Mouse (Mus musculus): ENCODE data around the gene Hist1h4h. TPM values are rescaled to one million over a fixed set of nuclear protein-coding genes. Genes with fewer than 3 reads are reported as not detected.
"Not testable (repeated sequence)": the region's sequence is repeated elsewhere in the genome, so short reads cannot be mapped to it uniquely, and the experiment has no call there.

Gene Hist1h4h
- polyA plus RNA-seq, 1 experiment from 2014 or later = 2.4 TPM

DNA sequence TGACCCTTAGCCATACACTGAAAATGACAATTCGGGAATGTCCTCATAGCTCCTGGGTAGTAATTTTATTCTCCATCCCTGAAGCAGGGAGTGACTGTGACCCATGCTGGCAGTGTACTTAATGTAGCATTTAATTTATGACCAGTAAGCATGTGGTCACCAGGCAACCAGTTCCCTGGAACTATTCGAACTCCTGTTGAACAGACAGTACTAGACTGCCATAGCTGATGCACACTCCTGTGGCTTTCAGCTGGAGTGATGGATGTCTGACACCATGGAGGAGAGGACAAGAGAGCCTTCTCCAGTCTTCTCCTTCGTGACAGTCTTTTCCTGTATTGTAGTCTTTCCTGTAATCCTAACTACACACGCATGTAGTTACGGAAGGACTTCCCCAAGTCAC is 1.8 kb upstream of the Hist1h4h start:
- no peaks in the 10 kb centered on the region for H3K27me3 ChIP-seq
- H3K4me3 ChIP-seq = no peak overlapping the region
- no peaks in the 10 kb centered on the region for H3K9me3 ChIP-seq
- no peaks in the 10 kb centered on the region for H3K36me3 ChIP-seq
- no peak for ATAC-seq (ENCODE audit: low read depth)
- H3K4me1 ChIP-seq (replicated peaks) = peaks cover 45% of the 10 kb centered on the region
- WGBS = 35% methylated on average over 5 of the region's 5 CpGs
- no peak overlapping the region for H3K27ac ChIP-seq (replicated peaks)
- H3K9ac ChIP-seq = no peak overlapping the region
- peak overlapping the region; percentile 74; the same call in 1 of the 2 replicates for H3K4me2 ChIP-seq

DNA sequence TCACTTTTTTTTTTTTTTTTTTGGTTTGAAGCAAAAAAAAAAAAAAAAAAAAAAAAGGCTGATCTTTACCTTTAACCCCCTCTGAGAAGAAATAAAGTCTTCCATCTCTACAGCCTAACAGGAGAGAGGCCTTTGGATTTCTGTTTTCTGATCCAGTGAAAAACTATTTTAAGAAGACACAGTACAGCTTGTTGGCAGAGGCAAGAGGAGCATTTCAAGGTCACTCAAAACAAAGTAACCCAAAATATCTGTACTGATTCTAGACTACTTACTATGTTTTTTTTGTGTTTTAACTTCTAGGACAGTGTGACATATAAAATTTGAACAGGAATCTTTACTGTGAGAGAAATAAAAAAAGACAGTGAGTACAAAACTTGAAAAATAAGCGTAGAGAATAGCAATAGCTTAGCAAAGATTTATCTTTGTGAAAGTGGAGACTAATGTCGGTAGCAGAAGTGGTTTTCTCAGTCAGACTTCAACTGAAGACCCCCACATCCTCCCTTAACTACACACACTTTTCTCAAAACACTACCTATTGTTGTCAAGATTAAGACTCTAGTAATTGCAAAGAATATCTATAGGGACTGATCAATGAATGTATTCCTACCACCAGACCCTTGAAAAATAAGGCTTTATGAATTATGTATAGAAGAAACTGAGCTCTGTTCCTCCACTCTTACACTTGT is 1.2 kb upstream of the Hist1h4h start:
- peak overlapping the region; percentile 74 for H3K4me2 ChIP-seq
- no peaks in the 10 kb centered on the region for H3K36me3 ChIP-seq
- no peaks in the 10 kb centered on the region for H3K9me3 ChIP-seq
- ATAC-seq (ENCODE audit: low read depth) = no peak
- peaks cover 51% of the 10 kb centered on the region for H3K4me1 ChIP-seq (replicated peaks)
- peak overlapping the region; percentile 96 for H3K27ac ChIP-seq (replicated peaks)
- 30% methylated on average over 2 of the region's 2 CpGs for WGBS
- peak overlapping the region; percentile 59 for H3K4me3 ChIP-seq
- peak overlapping the region; percentile 85 for H3K9ac ChIP-seq
- H3K27me3 ChIP-seq = no peaks in the 10 kb centered on the region

DNA sequence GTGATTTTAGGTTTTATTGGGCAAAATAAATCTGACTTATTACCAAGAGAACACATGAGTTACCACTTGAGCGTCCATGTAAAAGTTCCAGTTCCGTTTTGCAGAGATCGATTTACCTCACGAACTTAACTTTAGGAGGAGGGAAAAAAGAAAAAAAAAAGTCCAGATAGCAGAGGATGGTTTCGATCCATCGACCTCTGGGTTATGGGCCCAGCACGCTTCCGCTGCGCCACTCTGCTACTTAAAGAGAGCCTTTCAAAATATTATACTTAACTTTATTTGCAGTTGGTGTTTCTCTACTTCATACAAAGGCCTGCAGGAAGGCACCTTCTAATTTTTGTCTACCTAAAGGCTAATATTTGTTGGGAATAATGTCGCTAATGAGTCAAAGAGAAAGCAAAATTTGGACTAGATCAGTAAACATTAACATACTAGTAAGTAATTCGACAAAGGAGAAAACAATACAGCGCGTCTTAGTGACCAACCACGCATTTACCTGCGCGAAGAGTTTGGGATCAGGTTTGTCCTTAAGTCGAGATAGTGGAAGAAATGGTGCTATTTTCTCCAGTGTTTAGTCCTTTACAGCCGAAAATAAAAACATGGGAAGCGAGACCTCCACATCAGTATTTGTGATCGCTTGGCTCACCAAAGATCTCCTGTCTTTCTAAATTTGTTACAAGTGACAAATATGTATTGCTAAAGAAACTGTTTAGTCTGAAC is 509 bp upstream of the Hist1h4h start:
- H3K27ac ChIP-seq (replicated peaks) = peak overlapping the region; percentile 96
- H3K4me1 ChIP-seq (replicated peaks) = peaks cover 50% of the 10 kb centered on the region
- no peaks in the 10 kb centered on the region for H3K27me3 ChIP-seq
- under 1% methylated on average over 20 of the region's 20 CpGs for WGBS
- no peak for ATAC-seq (ENCODE audit: low read depth)
- peak overlapping the region; percentile 85 for H3K9ac ChIP-seq
- H3K4me2 ChIP-seq = peak overlapping the region; percentile 74
- H3K9me3 ChIP-seq = no peaks in the 10 kb centered on the region
- H3K4me3 ChIP-seq = peak overlapping the region; percentile 59
- no peaks in the 10 kb centered on the region for H3K36me3 ChIP-seq

DNA sequence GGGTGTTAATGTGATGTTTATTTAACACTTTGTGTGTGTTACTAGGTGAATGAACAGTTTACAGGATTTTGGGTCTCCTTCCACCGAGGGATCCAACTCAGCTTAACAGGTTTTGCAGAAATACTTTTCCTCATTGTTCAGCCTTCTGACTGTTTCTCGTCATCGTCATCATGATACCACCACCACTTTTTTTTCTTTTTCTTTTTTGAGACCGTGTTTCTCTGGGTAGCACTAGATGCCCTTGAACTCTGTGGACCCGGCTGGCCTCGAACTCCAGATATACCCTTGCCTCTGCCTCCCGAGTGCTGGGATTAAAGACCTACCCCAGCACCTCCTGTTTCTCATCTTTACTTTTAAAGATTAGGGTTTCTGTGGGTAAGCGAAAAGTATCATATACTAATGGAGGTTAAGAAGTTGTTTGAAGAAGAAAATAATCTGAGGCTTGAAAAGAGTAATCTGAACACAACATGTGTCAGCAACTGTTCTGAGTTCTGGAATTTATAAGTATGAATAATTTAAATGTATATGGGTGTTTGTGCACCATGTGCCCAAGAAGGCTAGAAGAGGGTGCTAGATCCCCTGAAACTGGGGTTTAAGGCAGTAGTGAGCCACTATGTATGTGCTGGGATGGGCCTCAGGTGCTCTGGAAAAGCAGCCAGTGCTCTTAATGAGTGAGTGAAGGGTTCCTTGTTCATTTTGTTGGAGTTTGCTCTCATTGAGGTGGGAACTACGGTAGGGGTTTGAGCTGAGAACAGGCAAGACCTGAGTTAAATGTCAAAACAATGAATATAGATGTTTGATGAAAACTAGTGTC is 1.6 kb downstream of the Hist1h4h start:
- H3K4me1 ChIP-seq (replicated peaks) = peaks cover 58% of the 10 kb centered on the region
- peak overlapping the region; percentile 74 for H3K4me2 ChIP-seq
- peak overlapping the region; percentile 59 for H3K4me3 ChIP-seq
- peak overlapping the region; percentile 85 for H3K9ac ChIP-seq
- H3K27ac ChIP-seq (replicated peaks) = peak overlapping the region; percentile 96; the same call in 1 of the 2 replicates
- no peaks in the 10 kb centered on the region for H3K9me3 ChIP-seq
- no peaks in the 10 kb centered on the region for H3K36me3 ChIP-seq
- WGBS = 23% methylated on average over 9 of the region's 9 CpGs
- ATAC-seq (ENCODE audit: low read depth) = no peak
- no peaks in the 10 kb centered on the region for H3K27me3 ChIP-seq

DNA sequence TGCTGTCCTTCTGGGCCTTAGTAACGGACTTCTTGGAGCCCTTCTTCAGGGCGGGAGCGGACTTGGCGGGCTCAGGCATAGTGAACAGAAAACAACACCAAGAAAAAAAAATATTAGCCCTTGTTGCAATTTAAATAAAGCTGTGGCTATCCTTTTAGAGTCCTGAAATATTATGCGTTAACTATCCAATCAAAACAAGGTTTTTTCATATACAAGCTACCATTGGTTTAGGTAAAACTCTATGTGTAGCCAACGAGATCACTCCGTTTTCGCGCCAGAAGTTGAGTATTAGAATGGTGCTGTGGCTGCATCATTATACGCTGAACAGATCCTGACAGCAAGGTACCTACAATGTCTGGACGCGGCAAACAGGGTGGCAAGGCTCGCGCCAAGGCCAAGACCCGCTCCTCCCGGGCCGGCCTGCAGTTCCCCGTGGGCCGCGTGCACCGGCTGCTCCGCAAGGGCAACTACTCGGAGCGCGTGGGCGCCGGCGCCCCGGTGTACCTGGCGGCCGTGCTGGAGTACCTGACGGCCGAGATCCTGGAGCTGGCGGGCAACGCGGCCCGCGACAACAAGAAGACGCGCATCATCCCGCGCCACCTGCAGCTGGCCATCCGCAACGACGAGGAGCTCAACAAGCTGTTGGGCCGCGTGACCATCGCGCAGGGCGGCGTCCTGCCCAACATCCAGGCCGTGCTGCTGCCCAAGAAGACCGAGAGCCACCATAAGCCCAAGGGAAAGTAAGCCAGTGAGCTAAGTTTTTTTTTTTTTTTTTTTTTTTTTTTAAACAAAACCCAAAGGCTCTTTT is 2.9 kb downstream of the Hist1h4h start, which contains the start of gene Hist1h2af:
Hist1h2af (plus strand) TSS at position 347 of the 808 bp plus-strand sequence.
- not testable (repeated sequence) for H3K36me3 ChIP-seq, H3K9me3 ChIP-seq, H3K27me3 ChIP-seq
- Histone ChIP-seq H3K4me3 (peak within 1 kb of the TSS; percentile 59), H3K4me2 (peak within 1 kb of the TSS; percentile 74), H3K4me1 (replicated peaks) (peaks cover 54% of the 10 kb centered on the region), H3K9ac (peak within 1 kb of the TSS; percentile 85), H3K27ac (replicated peaks) (peak within 1 kb of the TSS; percentile 84)
- under 1% methylated on average over 25 of the region's 53 CpGs for WGBS
- peak; percentile 15; the same call in 1 of the 2 replicates for ATAC-seq (ENCODE audit: low read depth)

DNA sequence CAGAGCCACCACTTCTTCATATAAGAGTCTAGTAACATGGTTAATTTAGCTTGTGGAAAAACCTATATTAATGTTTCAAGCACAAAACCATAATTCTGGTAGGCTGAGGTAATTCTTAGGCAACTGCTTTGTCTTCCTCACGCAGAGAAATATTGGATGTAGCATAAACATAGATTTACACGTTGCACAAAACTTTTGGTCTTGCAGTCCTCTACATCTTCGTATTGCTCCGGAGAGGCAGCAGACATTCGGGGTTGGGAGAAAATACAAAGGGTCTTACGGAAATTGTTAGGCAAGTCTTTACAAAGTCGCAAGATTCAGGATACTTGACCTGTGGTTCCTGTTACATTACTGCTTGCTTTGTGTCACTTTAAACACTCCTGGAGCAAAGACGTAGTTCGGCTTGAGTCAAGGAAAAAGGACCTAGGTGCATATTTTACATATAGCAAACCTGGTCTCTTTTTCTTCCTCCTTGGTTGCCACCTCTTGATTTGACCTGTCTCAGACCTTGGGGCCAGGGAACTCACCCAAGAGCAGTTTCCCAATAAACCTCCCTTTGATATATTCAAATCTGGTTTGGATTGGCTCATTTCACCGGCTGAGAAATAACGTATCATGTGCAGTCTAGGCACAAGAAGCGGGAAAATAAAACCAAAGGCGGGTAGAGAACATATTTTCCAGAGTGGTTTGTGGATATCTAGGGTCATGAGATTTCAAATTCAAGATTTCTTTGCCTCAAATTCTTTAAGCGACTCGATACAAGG is 3.7 kb downstream of the Hist1h4h start:
- Histone ChIP-seq H3K9me3 (no peaks in the 10 kb centered on the region), H3K27me3 (no peaks in the 10 kb centered on the region), H3K27ac (replicated peaks) (peak overlapping the region; percentile 74), H3K4me3 (peak overlapping the region; percentile 59), H3K9ac (peak overlapping the region; percentile 61), H3K4me2 (peak overlapping the region; percentile 74), H3K4me1 (replicated peaks) (peaks cover 48% of the 10 kb centered on the region), H3K36me3 (no peaks in the 10 kb centered on the region)
- WGBS = under 1% methylated on average over 15 of the region's 15 CpGs
- ATAC-seq (ENCODE audit: low read depth) = no peak

DNA sequence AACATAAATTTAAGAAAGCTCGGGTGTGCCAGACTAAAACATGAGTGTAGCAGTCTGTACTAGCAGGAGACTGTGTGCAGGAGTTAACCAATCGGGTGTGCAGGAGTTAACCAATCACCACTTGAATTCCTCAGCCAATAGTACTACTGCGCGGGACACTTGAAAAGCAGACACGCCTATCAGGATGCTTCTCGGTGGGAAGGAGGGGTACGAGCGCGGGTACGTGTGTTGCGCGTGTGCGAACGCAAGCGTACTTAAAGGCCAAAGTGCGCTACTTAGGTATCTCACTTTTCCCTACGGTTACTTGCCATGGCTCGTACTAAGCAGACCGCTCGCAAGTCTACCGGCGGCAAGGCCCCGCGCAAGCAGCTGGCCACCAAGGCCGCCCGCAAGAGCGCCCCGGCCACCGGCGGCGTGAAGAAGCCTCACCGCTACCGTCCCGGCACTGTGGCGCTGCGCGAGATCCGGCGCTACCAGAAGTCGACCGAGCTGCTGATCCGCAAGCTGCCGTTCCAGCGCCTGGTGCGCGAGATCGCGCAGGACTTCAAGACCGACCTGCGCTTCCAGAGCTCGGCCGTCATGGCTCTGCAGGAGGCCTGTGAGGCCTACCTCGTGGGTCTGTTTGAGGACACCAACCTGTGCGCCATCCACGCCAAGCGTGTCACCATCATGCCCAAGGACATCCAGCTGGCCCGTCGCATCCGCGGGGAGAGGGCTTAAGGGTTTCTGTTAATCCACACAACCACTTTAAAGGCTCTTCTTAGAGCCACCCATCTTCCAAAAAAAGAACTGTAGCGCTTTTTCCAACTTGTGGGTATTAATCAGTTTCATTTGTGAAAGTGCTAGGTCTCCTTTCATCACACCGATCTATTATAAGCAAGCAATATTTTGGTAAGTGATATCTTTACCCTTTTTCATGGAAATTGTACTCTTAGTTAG is 4.6 kb downstream of the Hist1h4h start, which contains the start of gene Hist1h3g:
Hist1h3g (plus strand) TSS at position 286 of the 939 bp plus-strand sequence.
- Histone ChIP-seq H3K4me3 (peak within 1 kb of the TSS; percentile 59), H3K4me1 (replicated peaks) (peaks cover 42% of the 10 kb centered on the region), H3K9ac (peak within 1 kb of the TSS; percentile 61), H3K4me2 (peak within 1 kb of the TSS; percentile 74), H3K27ac (replicated peaks) (peak within 1 kb of the TSS; percentile 74)
- H3K9me3 ChIP-seq, H3K36me3 ChIP-seq, H3K27me3 ChIP-seq: not testable (repeated sequence)
- ATAC-seq (ENCODE audit: low read depth) = peak; percentile 89
- under 1% methylated on average over 53 of the region's 62 CpGs for WGBS

DNA sequence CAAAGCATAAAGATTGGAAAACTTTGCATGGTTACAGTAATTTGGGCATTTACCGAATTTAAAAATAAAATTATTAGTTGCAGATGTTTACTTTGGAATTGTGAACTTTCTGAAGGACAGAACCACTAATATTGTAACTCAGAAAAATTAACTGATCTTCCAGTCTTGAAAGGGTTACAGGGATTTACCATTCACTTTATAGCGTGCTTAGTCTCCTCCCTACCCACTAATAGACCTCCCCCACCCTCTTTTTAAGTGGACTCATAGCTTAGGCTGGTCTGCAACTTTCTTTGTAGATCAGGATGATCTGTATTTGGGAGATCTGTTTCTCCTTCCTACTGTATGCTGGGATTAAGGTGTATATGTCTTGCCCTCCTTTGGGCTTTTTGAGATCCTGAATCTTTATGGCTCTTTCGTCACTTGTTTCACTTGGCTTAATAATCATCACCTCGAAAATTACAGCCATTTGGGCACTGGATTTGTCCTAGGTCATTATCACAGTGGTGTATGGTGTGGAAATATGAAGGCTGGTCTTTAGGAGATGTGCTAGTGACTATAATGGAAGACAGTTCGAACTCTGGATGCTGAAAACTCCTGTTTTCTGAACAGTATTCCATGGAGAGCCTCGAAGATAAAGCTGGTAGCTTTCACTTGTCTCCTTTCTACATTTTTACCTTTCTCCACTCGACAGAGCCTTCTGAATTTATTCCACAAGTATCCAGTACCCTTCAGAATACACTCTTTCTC is 5.4 kb downstream of the Hist1h4h start:
- no peaks in the 10 kb centered on the region for H3K36me3 ChIP-seq
- peaks cover 42% of the 10 kb centered on the region for H3K4me1 ChIP-seq (replicated peaks)
- peak overlapping the region; percentile 74 for H3K4me2 ChIP-seq
- H3K27me3 ChIP-seq = no peaks in the 10 kb centered on the region
- H3K27ac ChIP-seq (replicated peaks) = no peak overlapping the region
- H3K9me3 ChIP-seq = no peaks in the 10 kb centered on the region
- peak overlapping the region; percentile 55; the same call in 1 of the 2 replicates for H3K9ac ChIP-seq
- 21% methylated on average over 7 of the region's 7 CpGs for WGBS
- ATAC-seq (ENCODE audit: low read depth) = no peak
- peak overlapping the region; percentile 59 for H3K4me3 ChIP-seq

DNA sequence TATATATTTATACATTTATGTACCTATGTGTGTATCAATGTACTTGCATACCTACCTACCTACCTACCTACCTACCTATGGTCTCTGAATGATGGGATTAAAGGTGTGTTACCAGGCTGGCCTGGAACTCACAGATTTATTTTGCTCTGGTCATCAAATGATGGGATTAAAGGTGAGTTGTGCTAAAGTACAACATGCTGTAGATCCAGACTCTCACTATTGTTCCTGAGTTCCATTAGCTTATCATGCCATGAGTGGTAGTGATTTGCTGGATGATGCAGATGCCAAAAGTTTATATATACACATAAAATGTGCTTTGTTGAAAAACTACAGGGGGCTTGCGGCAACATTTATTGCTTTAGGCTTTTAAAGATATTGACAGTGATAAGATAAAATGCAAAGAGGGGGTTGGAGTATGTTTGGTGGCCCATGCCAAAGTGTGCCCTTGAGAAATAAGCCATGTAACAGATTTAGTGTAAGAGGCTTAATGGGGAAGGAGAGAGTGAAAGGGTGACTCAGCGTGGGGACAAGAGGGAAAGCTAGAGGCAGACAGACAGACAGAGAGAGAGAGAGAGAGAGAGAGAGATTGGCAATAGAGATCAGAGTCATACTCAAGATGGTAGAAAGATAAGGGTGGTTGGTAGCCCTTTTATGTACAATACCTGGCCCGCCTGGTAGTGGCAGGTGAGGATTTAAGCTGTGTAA is 6.3 kb downstream of the Hist1h4h start:
- peaks cover 39% of the 10 kb centered on the region for H3K4me1 ChIP-seq (replicated peaks)
- no peaks in the 10 kb centered on the region for H3K36me3 ChIP-seq
- ATAC-seq (ENCODE audit: low read depth) = no peak
- no peaks in the 10 kb centered on the region for H3K27me3 ChIP-seq
- H3K9me3 ChIP-seq = no peaks in the 10 kb centered on the region
- 87% methylated on average over 3 of the region's 3 CpGs for WGBS
- peak overlapping the region; percentile 74 for H3K4me2 ChIP-seq
- H3K9ac ChIP-seq = 0 out of 2 replicates have a peak overlapping the region, but pooled peaks have one; percentile 9
- H3K4me3 ChIP-seq = no peak overlapping the region; the same call in 1 of the 2 replicates
- H3K27ac ChIP-seq (replicated peaks) = no peak overlapping the region
